Comparison of ENCODE assay signal across 11 mouse cellular contexts in genomic region chr8:122554786-122555185, GRCm38 (mm10). TPM values are rescaled to one million over a fixed set of nuclear protein-coding genes. Genes with fewer than 3 reads are reported as not detected.
DNase-seq lines count a peak whose midpoint lies in the region; ATAC-seq and TF ChIP-seq lines count a peak whose summit lies in the region.
"Had no signal": no experiment of that assay in that cellular context is flagged by ENCODE, and none has a peak within 500 bp of the region (broad histone marks: within the 10 kb centered on the region; RNA-seq: fewer than 3 reads in every experiment).

No protein-coding gene starts in this region.

- H3K4me2 ChIP-seq in stomach, postnatal 0 days (replicated peaks; ENCODE audit: low read depth), result no peak overlapping the region
- no peak overlapping the region for H3K4me2 ChIP-seq in midbrain, embryonic 14.5 days (ENCODE audit: low read length)
- H3K4me2 ChIP-seq: intestine, embryonic 15.5 days had no signal

- peak; percentile 36 to 76 for DNase-seq in frontal cortex, postnatal 36 days (ENCODE audit: low spot score in 2 of 2)
- DNase-seq in frontal cortex, postnatal 10 days (ENCODE audit: low spot score in 2 of 2), result no peak
- DNase-seq in brain, adult 2 months (ENCODE audit: low read depth, low spot score), result peak; percentile 94
- DNase-seq in cerebellum, postnatal 25 days, result peak; percentile 48 to 77
- peak; percentile 59 for DNase-seq in left cerebral cortex, postnatal 4 days
- DNase-seq in stomach, postnatal 0 days (ENCODE audit: low spot score), result no peak
- no peak for DNase-seq in midbrain, embryonic 14.5 days
- DNase-seq: heart, postnatal 10 days had no signal

- 59% methylated on average over 6 of the region's 6 CpGs for WGBS in stomach, postnatal 0 days
- 81% methylated on average over 6 of the region's 6 CpGs for WGBS in midbrain, embryonic 14.5 days

- H3K4me1 ChIP-seq in stomach, postnatal 0 days (replicated peaks; ENCODE audit: control insufficient read depth, insufficient read depth), result peaks cover 3% of the 10 kb centered on the region; the same call in 1 of the 2 replicates
- H3K4me1 ChIP-seq in midbrain, embryonic 14.5 days (ENCODE audit: control insufficient read depth, insufficient read depth, low read length), result peaks cover 7% of the 10 kb centered on the region; the same call in 1 of the 2 replicates

- no peak overlapping the region for H3K9ac ChIP-seq in stomach, postnatal 0 days (ENCODE audit: low read length)
- no peak overlapping the region for H3K9ac ChIP-seq in midbrain, embryonic 14.5 days (replicated peaks; ENCODE audit: low read length)
- H3K9ac ChIP-seq: intestine, embryonic 15.5 days had no signal

- intact Hi-C loops in left cerebral cortex, postnatal 4 days (cut with DNase I), result loop anchor here (5.0 kb wide), 1 partner anchor 52 kb away; no protein-coding TSS in a partner anchor

- H3K36me3 ChIP-seq in stomach, postnatal 0 days (ENCODE audit: control insufficient read depth, insufficient read depth, low read length), result no peaks in the 10 kb centered on the region
- H3K36me3 ChIP-seq in midbrain, embryonic 14.5 days (ENCODE audit: control insufficient read depth, insufficient read depth, low read length), result no peaks in the 10 kb centered on the region
- H3K36me3 ChIP-seq: intestine, embryonic 15.5 days; midbrain, embryonic 10.5 days had no signal

- H3K27me3 ChIP-seq in stomach, postnatal 0 days (ENCODE audit: control insufficient read depth, insufficient read depth, low read length), result no peaks in the 10 kb centered on the region
- peaks cover 21% of the 10 kb centered on the region for H3K27me3 ChIP-seq in midbrain, embryonic 14.5 days (ENCODE audit: control insufficient read depth, insufficient read depth, low read length)
- H3K27me3 ChIP-seq: intestine, embryonic 15.5 days had no signal

- H3K9me3 ChIP-seq in stomach, postnatal 0 days (ENCODE audit: control insufficient read depth, low read length), result no peaks in the 10 kb centered on the region
- H3K9me3 ChIP-seq in midbrain, embryonic 14.5 days (ENCODE audit: control insufficient read depth, low read length), result no peaks in the 10 kb centered on the region
- H3K9me3 ChIP-seq: intestine, embryonic 15.5 days; midbrain, embryonic 10.5 days had no signal

- no peak overlapping the region for H3K4me3 ChIP-seq in stomach, postnatal 0 days (ENCODE audit: low read depth, low read length)
- no peak overlapping the region for H3K4me3 ChIP-seq in midbrain, embryonic 14.5 days (replicated peaks; ENCODE audit: low read depth, low read length)
- H3K4me3 ChIP-seq: intestine, embryonic 15.5 days; midbrain, embryonic 10.5 days had no signal

- no peak for TF ChIP-seq CTCF in stomach, postnatal 0 days (IDR thresholded peaks at IDR 0.05; ENCODE audit: low read depth)

- no peak for ATAC-seq in monocyte, adult 5-6 weeks (replicated peaks; ENCODE audit: insufficient number of reproducible peaks, low FRiP score, low TSS enrichment, poor library complexity, severe bottlenecking)
- ATAC-seq in stomach, postnatal 0 days (ENCODE audit: low FRiP score, low TSS enrichment), result no peak
- no peak for ATAC-seq in midbrain, embryonic 14.5 days (ENCODE audit: low FRiP score, low TSS enrichment)
- ATAC-seq: intestine, embryonic 15.5 days had no signal

- no peak for TF ChIP-seq EP300 in stomach, postnatal 0 days (optimal IDR thresholded peaks at IDR 0.05)

- H3K27ac ChIP-seq in stomach, postnatal 0 days (replicated peaks), result no peak overlapping the region
- no peak overlapping the region for H3K27ac ChIP-seq in midbrain, embryonic 14.5 days (replicated peaks; ENCODE audit: low read depth, low read length)
- H3K27ac ChIP-seq: intestine, embryonic 15.5 days; midbrain, embryonic 10.5 days had no signal

RNA-seq across cellular contexts. Expression of gene Piezo1, which starts 3.7 kb away (rescaled TPM):
- 10 to 100 TPM; 19.9 to 20.6 TPM for total RNA-seq in left cerebral cortex, postnatal 4 days (2021)
- total RNA-seq in monocyte, adult 5-6 weeks (2017), result 31.7 to 76.2 TPM (median 45.9 TPM) in 3 replicates
- polyA plus RNA-seq in stomach, postnatal 0 days (2015; fragmentation: Nextera tagmentation; extraction: Ambion mirVana), result 7.0 and 8.2 TPM in 2 replicates
- 1.0 and 4.6 TPM in 2 replicates for polyA plus RNA-seq in midbrain, embryonic 14.5 days (2014; fragmentation: Nextera tagmentation; extraction: Ambion mirVana)

RNA-seq across cellular contexts. Expression of gene Cdt1, which starts 13.0 kb away (rescaled TPM):
- 1 to 10 TPM; 5.9 to 6.9 TPM for total RNA-seq in left cerebral cortex, postnatal 4 days (2021)
- 11.1 to 24.4 TPM (median 12.4 TPM) in 3 replicates for total RNA-seq in monocyte, adult 5-6 weeks (2017)
- polyA plus RNA-seq in stomach, postnatal 0 days (2015; fragmentation: Nextera tagmentation; extraction: Ambion mirVana), result 11.8 TPM in 2 replicates
- 5.9 and 7.6 TPM in 2 replicates for polyA plus RNA-seq in midbrain, embryonic 14.5 days (2014; fragmentation: Nextera tagmentation; extraction: Ambion mirVana)

RNA-seq across cellular contexts. Expression of gene Aprt, which starts 21.9 kb away (rescaled TPM):
- total RNA-seq in left cerebral cortex, postnatal 4 days (2021), result 100 to 1,000 TPM; 101 to 102 TPM
- total RNA-seq in monocyte, adult 5-6 weeks (2017), result 30.5 to 53.3 TPM (median 49.7 TPM) in 3 replicates
- 311 and 314 TPM in 2 replicates for polyA plus RNA-seq in stomach, postnatal 0 days (2015; fragmentation: Nextera tagmentation; extraction: Ambion mirVana)
- 146 and 161 TPM in 2 replicates for polyA plus RNA-seq in midbrain, embryonic 14.5 days (2014; fragmentation: Nextera tagmentation; extraction: Ambion mirVana)

RNA-seq across cellular contexts. Expression of gene Galns, which starts 56.5 kb away (rescaled TPM):
- total RNA-seq in left cerebral cortex, postnatal 4 days (2021), result 10 to 100 TPM; 10.3 to 10.7 TPM
- total RNA-seq in monocyte, adult 5-6 weeks (2017), result 9.9 to 15.0 TPM (median 12.4 TPM) in 3 replicates
- 8.2 TPM in 2 replicates for polyA plus RNA-seq in stomach, postnatal 0 days (2015; fragmentation: Nextera tagmentation; extraction: Ambion mirVana)
- 5.5 and 6.3 TPM in 2 replicates for polyA plus RNA-seq in midbrain, embryonic 14.5 days (2014; fragmentation: Nextera tagmentation; extraction: Ambion mirVana)

RNA-seq across cellular contexts. Expression of gene Trappc2l, which starts 56.7 kb away (rescaled TPM):
- total RNA-seq in left cerebral cortex, postnatal 4 days (2021), result 10 to 100 TPM; 63.8 to 74.6 TPM
- 19.5 to 35.7 TPM (median 20.3 TPM) in 3 replicates for total RNA-seq in monocyte, adult 5-6 weeks (2017)
- polyA plus RNA-seq in stomach, postnatal 0 days (2015; fragmentation: Nextera tagmentation; extraction: Ambion mirVana), result 48.0 and 49.5 TPM in 2 replicates
- polyA plus RNA-seq in midbrain, embryonic 14.5 days (2014; fragmentation: Nextera tagmentation; extraction: Ambion mirVana), result 107 and 158 TPM in 2 replicates

Comparison
In these comparisons a context has a peak if more than half of its experiments do, and no peak if none do; other contexts are left out.
1. DNase-seq: peak in frontal cortex, postnatal 36 days (2 of 2), brain, adult 2 months (single experiment), cerebellum, postnatal 25 days (2 of 2) and left cerebral cortex, postnatal 4 days (single experiment); none in frontal cortex, postnatal 10 days (0 of 2), stomach, postnatal 0 days (single experiment) and midbrain, embryonic 14.5 days (single experiment).